Mouse (Mus musculus) thymus, adult 2 months (tissue): Measurements from ENCODE around the gene Commd8.

Experiments
- CTCF ChIP-seq: fragments of 200-500 bp; IDR thresholded peaks from 2 replicates; pipeline ENCODE4 v1.5.1; 2012; ENCODE audit warnings: mild to moderate bottlenecking, control low read depth, low read length, moderate library complexity, borderline replicate concordance; ENCODE audit not compliant: control insufficient read depth, poor library complexity, insufficient read depth; ENCODE audit errors: extremely low read depth
- POLR2A ChIP-seq: fragments of 200-500 bp; IDR thresholded peaks from 2 replicates; pipeline ENCODE4 v1.6.1; 2012; ENCODE audit warnings: mild to moderate bottlenecking, low read length, control low read depth, moderate library complexity; ENCODE audit not compliant: control insufficient read depth, poor library complexity, insufficient read depth; ENCODE audit errors: extremely low read depth

GRCm38 (mm10) chr5:72158667-72159066 is 9.3 kb downstream of the Commd8 start:
- TF ChIP-seq CTCF (no peak), POLR2A (no peak)
